Mouse (Mus musculus) E14TG2a.4 (cell line): Measurements from ENCODE around the gene Lpp.

Experiments used
- CTCF ChIP-seq: conservative IDR thresholded peaks from 2 replicates; pipeline ENCODE4 v1.5.1; 2014; ENCODE audit warnings: low read length
- NANOG ChIP-seq: IDR thresholded peaks from 2 replicates; pipeline ENCODE4 v1.6.1; 2014; ENCODE audit warnings: borderline replicate concordance, low read length, mixed read lengths
- POU5F1 ChIP-seq: IDR thresholded peaks from 2 replicates; pipeline ENCODE4 v1.6.1; 2014; ENCODE audit warnings: low read length, borderline replicate concordance

DNA sequence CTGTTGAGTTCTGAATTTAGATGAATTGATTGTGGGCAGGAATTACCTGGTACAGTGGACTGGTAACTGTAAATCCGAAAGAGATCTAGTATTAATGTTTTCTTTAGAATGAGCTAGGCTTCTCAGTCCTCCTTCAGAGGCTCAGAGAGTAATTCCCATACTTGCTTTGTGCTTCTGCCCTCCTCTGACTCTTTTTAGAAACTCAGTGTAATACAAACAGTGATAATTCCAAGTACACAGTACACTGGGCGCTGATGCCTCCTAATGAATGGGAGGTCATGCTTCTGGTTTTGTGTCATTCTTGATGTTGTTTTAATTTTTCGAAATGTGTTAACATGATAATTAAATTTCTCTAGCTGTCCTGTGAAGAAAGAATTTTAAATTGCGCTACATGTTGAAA lies 347.4 kb downstream of the Lpp start:
- TF ChIP-seq CTCF (no peak), POU5F1 (no peak), NANOG (no peak)
